Mouse (Mus musculus) CH12.LX (cell line): ENCODE results near the gene Odf3l2.

Experiments used
- CHD2 ChIP-seq: IDR thresholded peaks from 2 replicates; pipeline ENCODE4 v1.6.1; 2011; ENCODE audit warnings: low read length, improper control_type of control experiment
- ZC3H11A ChIP-seq: IDR thresholded peaks from 2 replicates; pipeline ENCODE4 v1.6.1; 2012; ENCODE audit warnings: low read depth, mild to moderate bottlenecking, inconsistent platforms, low read length, improper control_type of control experiment

- TF ChIP-seq CHD2 (no peak), ZC3H11A (no peak)
These were observed 48.2 kb downstream of the Odf3l2 start for GRCm38 (mm10) chr10:79597051-79597935.
